9 mouse cellular contexts compared by ENCODE assay signal in genomic region chr10:75635693-75636055, GRCm38 (mm10). TPM values are rescaled to one million over a fixed set of nuclear protein-coding genes. Genes with fewer than 3 reads are reported as not detected.
DNase-seq lines count a peak whose midpoint lies in the region; ATAC-seq and TF ChIP-seq lines count a peak whose summit lies in the region.
"Had no signal": no experiment of that assay in that cellular context is flagged by ENCODE, and none has a peak within 500 bp of the region (broad histone marks: within the 10 kb centered on the region; RNA-seq: fewer than 3 reads in every experiment).

No protein-coding gene starts in this region.

- H3K4me1 ChIP-seq in G1E (ENCODE audit: insufficient read depth, low read depth, low read length) = peaks cover 4% of the 10 kb centered on the region; the same call in 1 of the 2 replicates
- H3K4me1 ChIP-seq in heart, embryonic 11.5 days (ENCODE audit: control insufficient read depth, insufficient read depth, low read length) = no peaks in the 10 kb centered on the region
- no peaks in the 10 kb centered on the region for H3K4me1 ChIP-seq in lung, embryonic 14.5 days (ENCODE audit: insufficient read depth)

- H3K27ac ChIP-seq in heart, embryonic 11.5 days (ENCODE audit: low read depth, low read length) = no peak overlapping the region
- H3K27ac ChIP-seq in lung, embryonic 14.5 days (ENCODE audit: low read depth) = no peak overlapping the region
- H3K27ac ChIP-seq: limb, embryonic 15.5 days had no signal

- no peak for ATAC-seq in G1E (ENCODE audit: extremely low read depth, insufficient number of reproducible peaks, low FRiP score, poor library complexity, severe bottlenecking)
- peak; percentile 86 for ATAC-seq in erythroid progenitor cell, adult 5-6 weeks (replicated peaks; ENCODE audit: low FRiP score, poor library complexity, severe bottlenecking)
- 0 out of 2 replicates have a peak, but pooled peaks have one; percentile 43 for ATAC-seq in heart, embryonic 11.5 days (replicated peaks; ENCODE audit: insufficient number of reproducible peaks, low FRiP score, low TSS enrichment)
- no peak for ATAC-seq in lung, embryonic 14.5 days (ENCODE audit: insufficient read depth)

- no peaks in the 10 kb centered on the region for H3K9me3 ChIP-seq in G1E (replicated peaks)
- H3K9me3 ChIP-seq in heart, embryonic 11.5 days (replicated peaks; ENCODE audit: control insufficient read depth, low read length) = no peaks in the 10 kb centered on the region
- no peaks in the 10 kb centered on the region for H3K9me3 ChIP-seq in lung, embryonic 14.5 days (ENCODE audit: low read depth, low read length)
- H3K9me3 ChIP-seq: limb, embryonic 15.5 days had no signal

- no peaks in the 10 kb centered on the region for H3K36me3 ChIP-seq in G1E (replicated peaks)
- H3K36me3 ChIP-seq in heart, embryonic 11.5 days (ENCODE audit: control insufficient read depth, insufficient read depth, low read length) = no peaks in the 10 kb centered on the region
- no peaks in the 10 kb centered on the region for H3K36me3 ChIP-seq in lung, embryonic 14.5 days (ENCODE audit: insufficient read depth)
- H3K36me3 ChIP-seq: limb, embryonic 15.5 days had no signal

- WGBS in heart, embryonic 11.5 days (ENCODE audit: insufficient replicate concordance) = 5% methylated on average over 9 of the region's 9 CpGs
- 4% methylated on average over 9 of the region's 9 CpGs for WGBS in lung, embryonic 14.5 days

- peak; percentile 80 for TF ChIP-seq CTCF in G1E (IDR thresholded peaks at IDR 0.05; ENCODE audit: low read depth, low read length)
- peak; percentile 96 for TF ChIP-seq CTCF in lung, embryonic 14.5 days (IDR thresholded peaks at IDR 0.05; ENCODE audit: low read depth)

- no peak overlapping the region for H3K4me2 ChIP-seq in heart, embryonic 11.5 days
- H3K4me2 ChIP-seq in lung, embryonic 14.5 days = no peak overlapping the region
- H3K4me2 ChIP-seq: limb, embryonic 15.5 days had no signal

- peaks cover 51% of the 10 kb centered on the region for H3K27me3 ChIP-seq in G1E (ENCODE audit: insufficient read depth, low read length)
- H3K27me3 ChIP-seq in heart, embryonic 11.5 days (ENCODE audit: control insufficient read depth, insufficient read depth, low read length) = no peaks in the 10 kb centered on the region
- no peaks in the 10 kb centered on the region for H3K27me3 ChIP-seq in lung, embryonic 14.5 days (ENCODE audit: insufficient read depth, low read length)
- H3K27me3 ChIP-seq: limb, embryonic 15.5 days had no signal

- no peak overlapping the region for H3K9ac ChIP-seq in heart, embryonic 11.5 days (ENCODE audit: low read depth, low read length)
- H3K9ac ChIP-seq in lung, embryonic 14.5 days = no peak overlapping the region
- H3K9ac ChIP-seq: limb, embryonic 15.5 days had no signal

- peak; percentile 48 for DNase-seq in G1E (ENCODE audit: low spot score)
- DNase-seq in brain, adult 2 months (ENCODE audit: low read depth, low spot score) = peak; percentile 92
- peak; percentile 66 to 93 for DNase-seq in layer of hippocampus, adult 18-20 months (ENCODE audit: low spot score in 2 of 2)
- peak; percentile 91 for DNase-seq in lung, embryonic 14.5 days
- DNase-seq in right cerebral cortex, postnatal 10 days (ENCODE audit: low spot score in 2 of 2) = peak; percentile 77 to 86
- peak; percentile 85 for DNase-seq in urinary bladder, postnatal 25 days (ENCODE audit: low spot score)

- no peak overlapping the region for H3K4me3 ChIP-seq in G1E (ENCODE audit: low read depth, low read length)
- H3K4me3 ChIP-seq in heart, embryonic 11.5 days (ENCODE audit: low read depth, low read length) = no peak overlapping the region
- H3K4me3 ChIP-seq in lung, embryonic 14.5 days (ENCODE audit: low read depth, low read length) = no peak overlapping the region
- H3K4me3 ChIP-seq: limb, embryonic 15.5 days had no signal

RNA-seq across cellular contexts. Expression of gene Susd2, which starts 8.1 kb away (rescaled TPM):
- total RNA-seq in G1E (2014; fragmentation: Nextera tagmentation) (not detected in 2 replicates), G1E (2017) (0.05 and 0.06 TPM in 2 replicates)
- polyA plus RNA-seq in G1E (2012) = 0.06 and 0.10 TPM in 2 replicates
- 2.5 and 3.4 TPM in 2 replicates for total RNA-seq in erythroid progenitor cell, adult 5-6 weeks (2015; ENCODE audit: low replicate concordance)
- 2.1 and 2.3 TPM in 2 replicates for total RNA-seq in erythroid progenitor cell, adult 5-6 weeks (2017; ENCODE audit: low replicate concordance)
- polyA plus RNA-seq in heart, embryonic 11.5 days (2014; fragmentation: Nextera tagmentation; extraction: Ambion mirVana) = 1.4 and 2.1 TPM in 2 replicates
- 1 to 10 TPM; 1.9 to 2.4 TPM for total RNA-seq in layer of hippocampus, adult 18-20 months (2021)
- polyA plus RNA-seq in lung, embryonic 14.5 days (2014; fragmentation: Nextera tagmentation; extraction: Ambion mirVana) = 5.8 and 5.9 TPM in 2 replicates

RNA-seq across cellular contexts. Expression of gene Ggt5, which starts 46.5 kb away (rescaled TPM):
- total RNA-seq in G1E (2014; fragmentation: Nextera tagmentation) (not detected in 2 replicates), G1E (2017) (0.22 TPM in 1 of 2 replicates, not detected in the other)
- not detected in 2 replicates for polyA plus RNA-seq in G1E (2012)
- 1.1 TPM in 1 of 2 replicates, not detected in the other for total RNA-seq in erythroid progenitor cell, adult 5-6 weeks (2015; ENCODE audit: low replicate concordance)
- total RNA-seq in erythroid progenitor cell, adult 5-6 weeks (2017; ENCODE audit: low replicate concordance) = 0.39 TPM in 1 of 2 replicates, not detected in the other
- 2.8 and 5.0 TPM in 2 replicates for polyA plus RNA-seq in heart, embryonic 11.5 days (2014; fragmentation: Nextera tagmentation; extraction: Ambion mirVana)
- 1 to 10 TPM; 1.6 to 2.1 TPM for total RNA-seq in layer of hippocampus, adult 18-20 months (2021)
- 0.43 and 0.71 TPM in 2 replicates for polyA plus RNA-seq in lung, embryonic 14.5 days (2014; fragmentation: Nextera tagmentation; extraction: Ambion mirVana)

Comparison
In these comparisons a context has a peak if more than half of its experiments do, and no peak if none do; other contexts are left out.
1. ATAC-seq: peak in erythroid progenitor cell, adult 5-6 weeks (single experiment) and heart, embryonic 11.5 days (single experiment); none in G1E (single experiment) and lung, embryonic 14.5 days (single experiment).
2. Peak in every context shown above with its lines, with median percentiles within 50 percentile points of each other: DNase-seq.